Mouse (Mus musculus) small intestine, adult 2 months (tissue): Measurements from ENCODE around the gene Abcg5.

Experiments
- CTCF ChIP-seq: fragments of 200-500 bp; IDR thresholded peaks from 2 replicates; pipeline ENCODE4 v1.5.1; 2012; ENCODE audit warnings: low read depth, mild to moderate bottlenecking, control low read depth, inconsistent platforms, low read length, moderate library complexity, mixed read lengths; ENCODE audit not compliant: insufficient replicate concordance, insufficient read length; ENCODE audit errors: extremely low read depth
- POLR2A ChIP-seq: fragments of 200-500 bp; IDR thresholded peaks from 2 replicates; pipeline ENCODE4 v1.6.1; 2012; ENCODE audit warnings: low read depth, mild to moderate bottlenecking, control low read depth, inconsistent platforms, low read length, moderate library complexity

DNA sequence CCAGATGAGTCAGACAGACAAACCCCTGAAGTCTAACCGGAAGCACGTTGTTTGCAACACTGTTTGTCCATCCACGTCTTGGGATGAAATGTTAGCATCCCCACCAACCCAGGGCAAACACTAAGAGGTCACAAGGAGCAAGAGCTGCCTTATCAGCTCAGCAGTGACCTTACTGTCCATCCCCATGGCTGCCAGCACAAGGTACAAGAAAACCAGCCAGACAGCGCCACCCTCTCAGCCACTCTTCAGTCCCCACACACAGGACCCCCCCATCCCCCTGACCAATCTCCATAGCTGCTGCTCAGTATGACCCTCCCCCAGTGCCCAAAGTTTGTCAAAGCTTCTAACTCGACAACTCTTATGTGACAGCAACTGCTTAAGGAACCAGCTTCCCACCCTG, 34.6 kb upstream of the Abcg5 start:
- TF ChIP-seq POLR2A = no peak
- TF ChIP-seq CTCF = no peak
